Mouse (Mus musculus): ENCODE measurements around the gene Ier2. TPM values are rescaled to one million over a fixed set of nuclear protein-coding genes. Genes with fewer than 3 reads are reported as not detected.

Ier2 gene
- polyA plus RNA-seq, 1 experiment from 2014 or later, result 73.1 TPM

DNA sequence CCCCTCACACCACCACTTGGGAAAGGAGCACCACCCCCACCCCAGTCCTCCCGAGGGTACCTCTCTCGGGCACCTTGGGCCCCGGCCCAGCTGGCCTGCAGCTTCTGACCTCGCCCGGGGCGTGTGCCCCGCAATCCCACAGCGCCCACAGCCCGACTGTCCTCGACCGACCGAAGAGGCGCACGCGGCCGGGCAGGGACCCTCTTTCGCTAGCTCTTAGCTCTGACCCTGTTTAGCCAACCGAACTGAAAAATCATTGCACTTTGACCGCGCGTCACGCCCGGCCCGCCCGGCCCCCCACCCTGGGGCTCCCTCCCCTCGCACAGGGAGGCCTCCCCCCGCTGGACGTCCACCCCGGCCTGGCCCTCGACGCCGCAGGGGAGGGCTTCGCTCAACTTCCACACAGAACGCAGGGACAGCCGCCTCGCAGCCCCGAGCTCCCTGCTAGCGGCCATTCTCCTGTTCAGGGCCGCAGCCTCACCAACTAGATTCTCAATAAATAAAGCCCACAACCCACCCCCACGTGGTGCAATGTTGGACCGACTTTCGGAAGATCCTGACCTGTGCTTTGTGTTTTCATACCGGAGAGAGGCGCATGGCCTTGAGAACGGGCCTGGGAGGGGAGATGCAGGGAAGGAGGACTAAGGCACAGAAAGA is 44.1 kb upstream of the Ier2 start:
- peaks cover 41% of the 10 kb centered on the region for H3K4me1 ChIP-seq (ENCODE audit: control insufficient read depth, insufficient read depth, low read length)
- H3K27ac ChIP-seq (ENCODE audit: low read length), result peak overlapping the region; percentile 66; the same call in 1 of the 2 replicates
- H3K9ac ChIP-seq (replicated peaks; ENCODE audit: low read depth, low read length), result no peak overlapping the region; the same call in 1 of the 2 replicates
- H3K36me3 ChIP-seq (ENCODE audit: control insufficient read depth, insufficient read depth, low read length), result peaks cover 9% of the 10 kb centered on the region; the same call in 1 of the 2 replicates
- H3K27me3 ChIP-seq (ENCODE audit: control insufficient read depth, insufficient read depth, low read length), result peaks cover 43% of the 10 kb centered on the region; the same call in 1 of the 2 replicates
- H3K4me2 ChIP-seq (replicated peaks; ENCODE audit: low read depth, low read length), result peak overlapping the region; percentile 15
- ATAC-seq (ENCODE audit: insufficient number of reproducible peaks, insufficient read depth, low FRiP score, low read depth), result 0 out of 2 replicates have a peak, but pooled peaks have one; percentile 7
- peak overlapping the region; percentile 20 for H3K4me3 ChIP-seq (ENCODE audit: low read depth, low read length)
- H3K9me3 ChIP-seq (ENCODE audit: control insufficient read depth, low read depth, low read length), result no peaks in the 10 kb centered on the region
- 12% methylated on average over 45 of the region's 45 CpGs for whole genome bisulfite sequencing

DNA sequence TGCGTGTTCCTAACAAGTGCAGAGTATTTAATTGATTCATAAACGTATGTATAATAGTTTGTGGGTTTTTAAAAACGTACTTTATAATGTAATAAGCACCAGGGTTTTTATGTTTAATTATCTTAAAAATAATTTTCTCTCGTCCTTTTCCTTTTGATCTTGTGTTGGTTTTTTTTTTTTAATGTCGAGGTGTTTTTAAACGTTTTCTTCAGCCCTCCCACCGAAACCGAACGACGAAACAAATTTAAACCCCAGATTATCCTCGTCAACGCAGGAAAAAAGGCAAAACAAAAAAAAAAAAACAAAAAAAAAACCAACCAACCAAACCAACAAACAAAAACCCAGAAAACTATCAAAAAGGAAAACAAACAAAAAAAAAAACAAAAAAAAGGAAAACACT is 43.3 kb upstream of the Ier2 start:
- Histone ChIP-seq H3K36me3 (ENCODE audit: control insufficient read depth, insufficient read depth, low read length) (peaks cover 9% of the 10 kb centered on the region; the same call in 1 of the 2 replicates), H3K4me3 (ENCODE audit: low read depth, low read length) (peak overlapping the region; percentile 20), H3K4me1 (ENCODE audit: control insufficient read depth, insufficient read depth, low read length) (peaks cover 40% of the 10 kb centered on the region), H3K27ac (ENCODE audit: low read length) (no peak overlapping the region), H3K9me3 (ENCODE audit: control insufficient read depth, low read depth, low read length) (no peaks in the 10 kb centered on the region), H3K9ac (replicated peaks; ENCODE audit: low read depth, low read length) (no peak overlapping the region; the same call in 1 of the 2 replicates), H3K27me3 (ENCODE audit: control insufficient read depth, insufficient read depth, low read length) (peaks cover 43% of the 10 kb centered on the region; the same call in 1 of the 2 replicates), H3K4me2 (replicated peaks; ENCODE audit: low read depth, low read length) (peak overlapping the region; percentile 43)
- no peak for ATAC-seq (ENCODE audit: insufficient number of reproducible peaks, insufficient read depth, low FRiP score, low read depth)
- 4% methylated on average over 12 of the region's 12 CpGs for WGBS

DNA sequence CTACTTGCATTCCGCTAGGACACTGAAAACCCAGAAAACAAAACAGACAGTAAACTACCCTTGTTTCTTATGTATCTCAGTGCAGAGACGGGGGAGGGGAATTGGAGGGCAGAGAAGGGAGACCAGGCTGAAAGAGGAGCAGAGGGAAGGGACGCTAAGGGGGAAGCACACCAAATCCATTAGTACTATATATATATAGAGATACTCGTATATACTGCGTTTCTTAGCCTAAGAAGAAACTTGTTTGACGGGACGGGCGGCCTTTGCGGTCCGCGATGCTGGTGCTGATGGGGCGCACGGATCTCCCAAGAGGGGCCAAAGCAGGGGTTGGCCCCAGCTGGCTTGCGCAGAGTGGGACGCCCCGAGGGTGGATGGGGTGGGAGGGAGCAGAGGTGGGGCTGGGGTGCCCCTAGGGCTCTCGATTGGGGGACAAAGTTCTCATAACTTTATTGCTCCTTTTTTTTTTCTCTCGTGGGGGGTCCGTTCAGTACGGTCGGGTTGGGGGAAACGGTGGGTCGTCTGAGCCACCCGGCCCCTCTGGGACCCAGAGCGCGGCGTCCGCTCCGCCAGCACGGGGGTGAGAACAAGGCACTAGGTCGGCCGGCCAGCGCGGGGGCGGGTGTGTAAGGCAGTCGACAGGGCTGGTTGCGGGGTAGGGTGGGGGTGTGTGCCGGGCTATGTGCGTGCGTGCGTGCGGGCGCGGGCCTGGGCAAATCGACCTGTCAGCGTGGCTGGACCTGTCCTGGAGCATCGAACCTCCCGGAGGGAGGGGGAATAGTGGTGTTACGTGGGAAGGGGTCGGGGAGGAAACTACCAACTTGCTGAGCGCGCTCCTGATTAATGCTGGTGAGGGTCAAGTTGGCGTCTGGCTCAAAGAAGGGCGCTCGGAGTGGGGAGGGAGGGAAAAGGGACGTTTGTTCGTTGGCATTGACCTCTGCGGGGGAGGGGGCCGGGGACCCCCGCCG is 42.5 kb upstream of the Ier2 start:
- Histone ChIP-seq H3K9ac (replicated peaks; ENCODE audit: low read depth, low read length) (no peak overlapping the region; the same call in 1 of the 2 replicates), H3K27me3 (ENCODE audit: control insufficient read depth, insufficient read depth, low read length) (peaks cover 43% of the 10 kb centered on the region; the same call in 1 of the 2 replicates), H3K9me3 (ENCODE audit: control insufficient read depth, low read depth, low read length) (no peaks in the 10 kb centered on the region), H3K4me2 (replicated peaks; ENCODE audit: low read depth, low read length) (peak overlapping the region; percentile 43), H3K27ac (ENCODE audit: low read length) (no peak overlapping the region), H3K4me1 (ENCODE audit: control insufficient read depth, insufficient read depth, low read length) (peaks cover 40% of the 10 kb centered on the region), H3K36me3 (ENCODE audit: control insufficient read depth, insufficient read depth, low read length) (peaks cover 9% of the 10 kb centered on the region; the same call in 1 of the 2 replicates), H3K4me3 (ENCODE audit: low read depth, low read length) (peak overlapping the region; percentile 20)
- 6% methylated on average over 61 of the region's 61 CpGs for WGBS
- ATAC-seq (ENCODE audit: insufficient number of reproducible peaks, insufficient read depth, low FRiP score, low read depth), result no peak

DNA sequence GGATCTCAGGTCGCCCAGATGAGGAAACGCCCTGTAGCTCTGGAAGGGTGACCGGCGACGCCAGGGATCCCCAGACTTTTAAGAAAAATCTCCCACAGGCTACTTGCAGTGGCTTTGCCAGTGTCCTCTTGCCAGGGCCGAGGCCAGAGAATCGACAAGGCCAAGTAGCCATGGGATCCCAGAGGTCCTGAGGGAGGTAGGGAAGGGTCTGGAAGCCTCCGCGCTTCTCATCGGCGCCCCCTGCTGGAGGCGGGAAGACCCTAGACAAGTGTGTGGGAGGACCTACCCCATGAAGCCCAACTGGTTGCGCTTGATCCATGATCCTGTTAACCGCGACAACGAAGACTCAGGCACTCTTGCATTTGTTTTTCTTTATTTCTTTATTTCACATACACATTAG is 41.7 kb upstream of the Ier2 start:
- H3K27me3 ChIP-seq (ENCODE audit: control insufficient read depth, insufficient read depth, low read length), result peaks cover 43% of the 10 kb centered on the region; the same call in 1 of the 2 replicates
- peaks cover 37% of the 10 kb centered on the region for H3K4me1 ChIP-seq (ENCODE audit: control insufficient read depth, insufficient read depth, low read length)
- H3K4me3 ChIP-seq (ENCODE audit: low read depth, low read length), result peak overlapping the region; percentile 9; the same call in 1 of the 2 replicates
- H3K4me2 ChIP-seq (replicated peaks; ENCODE audit: low read depth, low read length), result peak overlapping the region; percentile 26; the same call in 1 of the 2 replicates
- H3K9ac ChIP-seq (replicated peaks; ENCODE audit: low read depth, low read length), result no peak overlapping the region
- no peaks in the 10 kb centered on the region for H3K9me3 ChIP-seq (ENCODE audit: control insufficient read depth, low read depth, low read length)
- no peak for ATAC-seq (ENCODE audit: insufficient number of reproducible peaks, insufficient read depth, low FRiP score, low read depth)
- H3K36me3 ChIP-seq (ENCODE audit: control insufficient read depth, insufficient read depth, low read length), result peaks cover 9% of the 10 kb centered on the region; the same call in 1 of the 2 replicates
- no peak overlapping the region for H3K27ac ChIP-seq (ENCODE audit: low read length)
- WGBS, result 8% methylated on average over 16 of the region's 16 CpGs

DNA sequence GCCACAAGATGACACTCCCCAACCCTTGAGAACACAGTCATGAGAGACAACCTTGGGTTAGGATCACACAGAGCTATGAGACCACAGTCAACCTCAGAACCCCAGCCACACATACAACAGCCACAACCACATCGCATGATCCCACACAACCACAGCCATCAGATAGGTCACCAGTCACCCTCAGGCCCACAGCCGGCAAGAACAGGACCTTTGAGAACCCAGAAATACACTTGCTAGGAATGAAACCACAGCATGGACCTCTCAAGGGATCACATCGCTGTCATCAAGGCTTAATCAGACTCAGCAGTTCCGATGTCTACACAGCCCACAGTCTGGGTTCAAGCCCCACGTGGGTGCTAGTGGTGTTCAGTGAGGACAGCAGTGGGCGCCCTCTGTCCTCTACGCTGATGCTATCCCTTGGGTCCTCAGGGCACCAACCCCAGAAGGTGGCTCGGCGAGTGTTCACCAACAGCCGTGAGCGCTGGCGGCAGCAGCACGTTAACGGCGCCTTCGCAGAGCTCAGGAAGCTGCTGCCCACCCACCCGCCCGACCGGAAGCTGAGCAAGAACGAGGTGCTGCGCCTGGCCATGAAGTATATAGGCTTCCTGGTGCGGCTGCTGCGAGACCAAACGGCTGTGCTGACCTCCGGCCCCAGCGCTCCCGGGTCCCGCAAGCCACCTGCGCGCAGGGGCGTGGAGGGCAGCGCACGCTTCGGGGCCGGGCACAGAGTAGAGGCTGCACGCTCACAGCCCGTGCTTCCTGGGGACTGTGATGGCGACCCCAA is 41.0 kb upstream of the Ier2 start:
- Histone ChIP-seq H3K9ac (replicated peaks; ENCODE audit: low read depth, low read length) (no peak overlapping the region), H3K4me1 (ENCODE audit: control insufficient read depth, insufficient read depth, low read length) (peaks cover 30% of the 10 kb centered on the region), H3K36me3 (ENCODE audit: control insufficient read depth, insufficient read depth, low read length) (peaks cover 13% of the 10 kb centered on the region; the same call in 1 of the 2 replicates), H3K4me2 (replicated peaks; ENCODE audit: low read depth, low read length) (peak overlapping the region; percentile 26; the same call in 1 of the 2 replicates), H3K4me3 (ENCODE audit: low read depth, low read length) (0 out of 2 replicates have a peak overlapping the region, but pooled peaks have one; percentile 9), H3K27me3 (ENCODE audit: control insufficient read depth, insufficient read depth, low read length) (peaks cover 43% of the 10 kb centered on the region; the same call in 1 of the 2 replicates), H3K27ac (ENCODE audit: low read length) (no peak overlapping the region), H3K9me3 (ENCODE audit: control insufficient read depth, low read depth, low read length) (no peaks in the 10 kb centered on the region)
- ATAC-seq (ENCODE audit: insufficient number of reproducible peaks, insufficient read depth, low FRiP score, low read depth), result no peak
- 18% methylated on average over 38 of the region's 38 CpGs for WGBS

DNA sequence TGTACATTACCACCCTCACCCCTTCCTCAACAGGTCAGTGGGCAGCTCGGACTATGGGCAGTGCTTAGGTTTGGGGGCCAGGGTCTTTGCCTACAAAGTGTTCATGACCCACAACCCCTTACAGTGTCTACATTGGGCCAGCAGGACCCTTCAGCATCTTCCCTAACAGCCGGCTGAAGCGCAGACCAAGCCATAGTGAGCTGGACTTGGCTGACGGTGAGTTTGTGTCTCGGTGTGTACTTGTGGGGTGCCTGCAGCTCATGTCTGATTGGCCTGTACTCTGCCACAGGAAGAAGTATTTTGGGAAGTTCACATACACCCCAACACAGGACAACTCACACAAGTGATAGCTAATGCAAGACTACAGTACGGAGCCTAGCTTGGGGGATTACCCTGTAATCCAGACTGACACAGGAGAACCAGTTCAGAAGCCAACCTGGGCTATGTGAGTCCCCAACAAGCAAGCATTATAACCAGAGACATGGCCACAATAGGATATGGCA is 40.4 kb upstream of the Ier2 start:
- H3K9ac ChIP-seq (replicated peaks; ENCODE audit: low read depth, low read length), result no peak overlapping the region
- ATAC-seq (ENCODE audit: insufficient number of reproducible peaks, insufficient read depth, low FRiP score, low read depth), result no peak
- H3K36me3 ChIP-seq (ENCODE audit: control insufficient read depth, insufficient read depth, low read length), result peaks cover 15% of the 10 kb centered on the region; the same call in 1 of the 2 replicates
- 0 out of 2 replicates have a peak overlapping the region, but pooled peaks have one; percentile 17 for H3K4me3 ChIP-seq (ENCODE audit: low read depth, low read length)
- peaks cover 30% of the 10 kb centered on the region for H3K4me1 ChIP-seq (ENCODE audit: control insufficient read depth, insufficient read depth, low read length)
- no peaks in the 10 kb centered on the region for H3K9me3 ChIP-seq (ENCODE audit: control insufficient read depth, low read depth, low read length)
- peaks cover 41% of the 10 kb centered on the region; the same call in 1 of the 2 replicates for H3K27me3 ChIP-seq (ENCODE audit: control insufficient read depth, insufficient read depth, low read length)
- H3K4me2 ChIP-seq (replicated peaks; ENCODE audit: low read depth, low read length), result no peak overlapping the region
- WGBS, result 89% methylated on average over 6 of the region's 6 CpGs
- no peak overlapping the region for H3K27ac ChIP-seq (ENCODE audit: low read length)

GRCm38 (mm10) chr8:84702561-84702960 is 39.9 kb upstream of the Ier2 start:
- Histone ChIP-seq H3K27me3 (ENCODE audit: control insufficient read depth, insufficient read depth, low read length) (peaks cover 36% of the 10 kb centered on the region; the same call in 1 of the 2 replicates), H3K9ac (replicated peaks; ENCODE audit: low read depth, low read length) (no peak overlapping the region)
- WGBS, result 72% methylated on average over 9 of the region's 9 CpGs

More at GRCm38 (mm10) chr8:84702561-84702960, 39.9 kb upstream of the Ier2 start:
- H3K4me3 ChIP-seq (ENCODE audit: low read depth, low read length), result peak overlapping the region; percentile 17; the same call in 1 of the 2 replicates
- peaks cover 13% of the 10 kb centered on the region for H3K36me3 ChIP-seq (ENCODE audit: control insufficient read depth, insufficient read depth, low read length)
- H3K27ac ChIP-seq (ENCODE audit: low read length), result no peak overlapping the region
- H3K4me1 ChIP-seq (ENCODE audit: control insufficient read depth, insufficient read depth, low read length), result peaks cover 29% of the 10 kb centered on the region
- no peak for ATAC-seq (ENCODE audit: insufficient number of reproducible peaks, insufficient read depth, low FRiP score, low read depth)
- H3K9me3 ChIP-seq (ENCODE audit: control insufficient read depth, low read depth, low read length), result no peaks in the 10 kb centered on the region
- H3K4me2 ChIP-seq (replicated peaks; ENCODE audit: low read depth, low read length), result 0 out of 2 replicates have a peak overlapping the region, but pooled peaks have one; percentile 13
